Mouse (Mus musculus) thymus, adult 2 months (tissue): ENCODE data around the gene Aar2.

ENCODE experiments used
- CTCF ChIP-seq: fragments of 200-500 bp; IDR thresholded peaks from 2 replicates; pipeline ENCODE4 v1.5.1; 2012; ENCODE audit warnings: mild to moderate bottlenecking, control low read depth, low read length, moderate library complexity, borderline replicate concordance; ENCODE audit not compliant: control insufficient read depth, poor library complexity, insufficient read depth; ENCODE audit errors: extremely low read depth
- POLR2A ChIP-seq: fragments of 200-500 bp; IDR thresholded peaks from 2 replicates; pipeline ENCODE4 v1.6.1; 2012; ENCODE audit warnings: mild to moderate bottlenecking, low read length, control low read depth, moderate library complexity; ENCODE audit not compliant: control insufficient read depth, poor library complexity, insufficient read depth; ENCODE audit errors: extremely low read depth

GRCm38 (mm10) chr2:156518306-156518705 is 29.1 kb upstream of the Aar2 start:
- TF ChIP-seq CTCF (no peak), POLR2A (no peak)
